Mouse (Mus musculus) thymus, postnatal 36 days (tissue): ENCODE measurements around the gene Col19a1.

Source experiments
- DNase-seq, 2 experiments: peaks; one replicate each; pipeline ENCODE4 v3.0.0; 2022; ENCODE audit warnings: mixed read lengths in 2 of 2

The Col19a1 gene

GRCm38 (mm10) chr1:24225825-24226526, 361.3 kb downstream of the Col19a1 start:
- no peak for DNase-seq

- DNase-seq, result no peak
Measured at GRCm38 (mm10) chr1:24222981-24223612, 364.2 kb downstream of the Col19a1 start.

DNA sequence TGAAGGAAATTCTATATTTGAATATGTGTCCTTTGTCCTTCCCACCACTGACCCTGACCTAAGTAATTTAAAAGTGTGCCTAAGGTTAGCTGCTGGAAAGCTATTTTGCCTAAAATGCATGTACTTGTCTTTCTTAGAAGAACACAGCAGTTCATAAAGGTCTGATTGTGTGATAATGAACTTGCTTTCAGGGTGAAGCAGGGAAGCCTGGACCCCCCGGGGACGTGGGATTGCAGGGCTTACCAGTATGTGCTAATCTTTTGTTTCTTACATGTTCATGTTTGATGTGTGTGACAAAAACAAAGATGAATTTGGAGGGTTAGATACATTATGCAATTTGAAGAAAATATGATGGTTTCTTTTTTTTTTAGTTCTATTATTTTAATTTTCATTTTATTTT, 365.0 kb downstream of the Col19a1 start:
- DNase-seq, result no peak

GRCm38 (mm10) chr1:24219041-24219440, 368.2 kb downstream of the Col19a1 start:
- no peak for DNase-seq
